Mouse (Mus musculus): ENCODE data around the gene Ppp1r9a. TPM values are rescaled to one million over a fixed set of nuclear protein-coding genes. Genes with fewer than 3 reads are reported as not detected.

Ppp1r9a gene
- total and polyA plus RNA-seq, 3 experiments: 4.6 to 11.8 (median 10.9) TPM

GRCm38 (mm10) chr6:5174179-5174812 is 271.6 kb downstream of the Ppp1r9a start:
- TF ChIP-seq CTCF (IDR thresholded peaks at IDR 0.05) (no peak), POLR2A (IDR thresholded peaks at IDR 0.05; ENCODE audit: insufficient read depth, low read depth, low read length) (no peak), EP300 (IDR thresholded peaks at IDR 0.05; ENCODE audit: insufficient read depth, low read depth, low read length) (no peak)
- no peak overlapping the region for H3K9ac ChIP-seq (ENCODE audit: low read depth, low read length)
- H3K4me3 ChIP-seq: no peak overlapping the region
- H3K27me3 ChIP-seq (ENCODE audit: control insufficient read depth, insufficient read depth, low read length): no peaks in the 10 kb centered on the region
- H3K79me2 ChIP-seq (replicated peaks; ENCODE audit: control insufficient read depth, insufficient read depth, low read length): no peaks in the 10 kb centered on the region
- 88% methylated on average over 10 of the region's 10 CpGs for WGBS
- intact Hi-C loops (cut with DNase I): no loop called here
- no peak overlapping the region for H3K27ac ChIP-seq
- no peak for DNase-seq
- no peaks in the 10 kb centered on the region for H3K36me3 ChIP-seq (ENCODE audit: control insufficient read depth, insufficient read depth, low read length)
- no peaks in the 10 kb centered on the region for H3K4me1 ChIP-seq (ENCODE audit: control insufficient read depth, insufficient read depth, low read length)

DNA sequence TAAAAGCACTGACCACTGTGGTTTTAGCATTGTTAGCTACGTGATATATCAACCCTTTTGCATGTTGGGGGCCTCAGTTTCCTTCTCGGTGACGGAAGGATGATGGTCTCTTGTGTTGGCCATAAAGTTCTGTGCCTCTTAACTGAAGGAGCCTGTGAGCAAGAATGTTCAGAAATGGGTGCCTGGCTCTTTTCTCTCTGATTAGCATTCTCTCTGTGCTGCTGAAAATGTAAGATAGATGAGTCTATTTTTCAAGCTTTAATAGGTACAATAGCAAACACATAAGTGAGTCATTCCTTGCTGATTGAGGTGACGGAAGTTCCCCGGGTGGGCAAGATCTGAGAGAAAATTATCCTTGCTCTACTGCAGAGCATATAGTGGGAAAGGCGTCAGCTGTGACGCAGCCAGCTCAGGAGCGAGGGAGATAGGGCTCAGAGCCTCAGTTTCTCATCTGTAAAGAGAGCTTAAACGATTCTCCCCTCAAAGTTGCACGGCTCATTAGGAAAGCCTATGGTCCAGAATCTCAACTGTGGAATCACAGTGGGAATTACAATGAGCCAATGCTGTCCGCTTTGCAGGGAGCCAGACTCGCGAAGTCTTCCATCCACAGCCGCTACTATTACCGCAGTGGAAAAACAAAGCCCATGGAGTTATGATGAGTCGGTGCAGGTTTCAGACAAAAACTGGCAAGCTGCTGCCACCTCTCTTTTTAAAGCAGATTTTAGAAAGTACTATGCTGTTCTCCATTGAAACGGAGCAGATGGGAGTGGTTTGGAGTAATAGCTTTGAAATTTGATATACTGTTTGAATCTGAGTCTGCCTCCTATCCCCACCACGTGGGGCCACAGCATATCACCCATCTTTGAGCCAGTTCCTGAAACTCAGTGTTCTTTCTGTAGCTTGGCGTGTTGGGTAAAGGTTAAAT is 275.5 kb downstream of the Ppp1r9a start:
- no peaks in the 10 kb centered on the region for H3K36me3 ChIP-seq (ENCODE audit: control insufficient read depth, insufficient read depth, low read length)
- no peaks in the 10 kb centered on the region for H3K27me3 ChIP-seq (ENCODE audit: control insufficient read depth, insufficient read depth, low read length)
- 63% methylated on average over 19 of the region's 19 CpGs for WGBS
- no peak overlapping the region for H3K4me3 ChIP-seq
- TF ChIP-seq CTCF (IDR thresholded peaks at IDR 0.05) (no peak), POLR2A (IDR thresholded peaks at IDR 0.05; ENCODE audit: insufficient read depth, low read depth, low read length) (no peak), EP300 (IDR thresholded peaks at IDR 0.05; ENCODE audit: insufficient read depth, low read depth, low read length) (no peak)
- intact Hi-C loops (cut with DNase I): no loop called here
- no peaks in the 10 kb centered on the region for H3K4me1 ChIP-seq (ENCODE audit: control insufficient read depth, insufficient read depth, low read length)
- no peak overlapping the region for H3K9ac ChIP-seq (ENCODE audit: low read depth, low read length)
- no peaks in the 10 kb centered on the region for H3K79me2 ChIP-seq (replicated peaks; ENCODE audit: control insufficient read depth, insufficient read depth, low read length)
- DNase-seq: no peak
- no peak overlapping the region for H3K27ac ChIP-seq

DNA sequence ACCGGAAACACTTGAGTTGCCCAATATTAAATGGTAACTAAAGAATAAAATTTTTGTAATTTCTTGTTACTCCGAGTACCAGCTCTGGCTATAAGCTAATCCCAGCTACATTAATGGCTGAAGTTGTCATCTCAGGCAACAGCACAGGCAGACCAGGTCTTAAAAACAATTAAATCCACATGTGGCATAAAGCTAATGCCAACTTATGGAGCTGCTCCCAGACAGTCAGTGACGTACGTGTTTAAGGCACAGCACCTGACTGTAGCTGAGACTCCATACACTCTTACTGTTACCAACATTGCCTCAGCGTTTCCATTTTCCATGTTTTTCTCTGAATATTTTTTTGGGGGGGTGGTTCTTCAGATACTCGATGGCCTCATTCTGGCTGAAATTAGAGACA is 276.5 kb downstream of the Ppp1r9a start:
- intact Hi-C loops (cut with DNase I): no loop called here
- TF ChIP-seq EP300 (IDR thresholded peaks at IDR 0.05; ENCODE audit: insufficient read depth, low read depth, low read length) (no peak), CTCF (IDR thresholded peaks at IDR 0.05) (no peak), POLR2A (IDR thresholded peaks at IDR 0.05; ENCODE audit: insufficient read depth, low read depth, low read length) (no peak)
- Histone ChIP-seq H3K4me1 (ENCODE audit: control insufficient read depth, insufficient read depth, low read length) (no peaks in the 10 kb centered on the region), H3K9ac (ENCODE audit: low read depth, low read length) (no peak overlapping the region), H3K27me3 (ENCODE audit: control insufficient read depth, insufficient read depth, low read length) (no peaks in the 10 kb centered on the region), H3K4me3 (no peak overlapping the region), H3K79me2 (replicated peaks; ENCODE audit: control insufficient read depth, insufficient read depth, low read length) (no peaks in the 10 kb centered on the region), H3K27ac (no peak overlapping the region), H3K36me3 (ENCODE audit: control insufficient read depth, insufficient read depth, low read length) (no peaks in the 10 kb centered on the region)
- DNase-seq: no peak
- WGBS: 90% methylated on average over 6 of the region's 6 CpGs

DNA sequence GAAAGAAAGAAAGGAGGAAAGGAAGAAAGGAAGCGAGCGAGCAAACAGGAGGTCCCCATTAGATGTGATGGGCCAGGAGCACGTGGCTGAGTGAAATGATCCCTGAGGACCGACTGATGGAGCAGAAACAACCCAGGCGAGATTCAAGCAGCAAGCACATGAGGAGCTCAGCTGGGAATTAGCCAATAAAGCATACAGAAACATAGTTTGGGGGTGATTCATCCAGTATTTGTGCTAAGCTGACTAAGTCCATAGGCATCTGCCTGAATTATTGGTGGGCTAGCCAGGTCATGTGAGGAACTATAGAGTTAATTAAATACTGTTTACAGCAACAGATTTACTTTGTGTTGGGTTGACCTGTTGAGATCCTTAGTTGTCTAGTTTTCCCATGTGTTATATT is 277.9 kb downstream of the Ppp1r9a start:
- WGBS: 79% methylated on average over 5 of the region's 5 CpGs
- H3K36me3 ChIP-seq (ENCODE audit: control insufficient read depth, insufficient read depth, low read length): no peaks in the 10 kb centered on the region
- no peak overlapping the region for H3K4me3 ChIP-seq
- intact Hi-C loops (cut with DNase I): no loop called here
- DNase-seq: no peak
- no peak overlapping the region for H3K9ac ChIP-seq (ENCODE audit: low read depth, low read length)
- no peak overlapping the region for H3K27ac ChIP-seq
- TF ChIP-seq EP300 (IDR thresholded peaks at IDR 0.05; ENCODE audit: insufficient read depth, low read depth, low read length) (no peak), CTCF (IDR thresholded peaks at IDR 0.05) (no peak), POLR2A (IDR thresholded peaks at IDR 0.05; ENCODE audit: insufficient read depth, low read depth, low read length) (no peak)
- H3K4me1 ChIP-seq (ENCODE audit: control insufficient read depth, insufficient read depth, low read length): no peaks in the 10 kb centered on the region
- H3K27me3 ChIP-seq (ENCODE audit: control insufficient read depth, insufficient read depth, low read length): no peaks in the 10 kb centered on the region
- no peaks in the 10 kb centered on the region for H3K79me2 ChIP-seq (replicated peaks; ENCODE audit: control insufficient read depth, insufficient read depth, low read length)

DNA sequence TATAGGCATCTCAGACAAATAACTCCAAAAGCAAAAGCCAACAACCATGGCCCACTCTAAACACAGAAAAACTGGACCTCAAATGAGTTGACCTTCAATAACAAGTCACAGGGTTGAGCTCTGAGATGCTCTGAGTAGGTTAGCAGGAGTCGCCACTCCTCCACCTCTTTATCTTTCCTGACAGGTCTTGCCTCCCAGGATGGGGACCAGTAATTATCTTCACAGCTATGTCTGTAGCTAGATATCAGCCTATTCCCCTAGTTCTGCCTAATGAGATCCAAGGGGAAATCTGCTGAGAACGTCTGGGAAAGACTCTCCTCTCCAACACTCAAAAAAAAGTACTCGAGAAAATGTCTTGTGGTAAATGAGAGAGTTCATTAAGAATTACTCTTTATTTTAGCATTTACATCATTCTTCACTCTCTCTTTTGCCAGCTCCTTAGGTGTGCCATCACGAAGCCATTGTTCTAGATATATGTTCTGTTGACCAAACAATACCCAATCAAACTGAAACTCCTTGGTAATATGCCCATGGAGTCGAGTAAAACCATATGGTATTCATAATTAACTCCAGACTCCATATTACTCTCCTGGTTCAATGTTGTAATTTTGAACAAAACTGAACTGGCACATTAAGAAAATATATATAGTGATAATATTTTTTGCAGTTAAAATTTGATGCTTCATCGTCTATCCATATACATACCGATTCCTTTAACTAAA is 283.7 kb downstream of the Ppp1r9a start:
- TF ChIP-seq CTCF (IDR thresholded peaks at IDR 0.05): no peak

More for the DNA sequence above, 283.7 kb downstream of the Ppp1r9a start:
- Histone ChIP-seq H3K27me3 (ENCODE audit: control insufficient read depth, insufficient read depth, low read length) (no peaks in the 10 kb centered on the region), H3K36me3 (ENCODE audit: control insufficient read depth, insufficient read depth, low read length) (no peaks in the 10 kb centered on the region), H3K27ac (no peak overlapping the region), H3K4me1 (ENCODE audit: control insufficient read depth, insufficient read depth, low read length) (no peaks in the 10 kb centered on the region), H3K4me3 (no peak overlapping the region), H3K79me2 (replicated peaks; ENCODE audit: control insufficient read depth, insufficient read depth, low read length) (no peaks in the 10 kb centered on the region), H3K9ac (ENCODE audit: low read depth, low read length) (no peak overlapping the region)
- 76% methylated on average over 7 of the region's 7 CpGs for WGBS
- intact Hi-C loops (cut with DNase I): no loop called here
- no peak for DNase-seq
